Comparison of ENCODE assay signal across 11 mouse cellular contexts in the genomic region with DNA sequence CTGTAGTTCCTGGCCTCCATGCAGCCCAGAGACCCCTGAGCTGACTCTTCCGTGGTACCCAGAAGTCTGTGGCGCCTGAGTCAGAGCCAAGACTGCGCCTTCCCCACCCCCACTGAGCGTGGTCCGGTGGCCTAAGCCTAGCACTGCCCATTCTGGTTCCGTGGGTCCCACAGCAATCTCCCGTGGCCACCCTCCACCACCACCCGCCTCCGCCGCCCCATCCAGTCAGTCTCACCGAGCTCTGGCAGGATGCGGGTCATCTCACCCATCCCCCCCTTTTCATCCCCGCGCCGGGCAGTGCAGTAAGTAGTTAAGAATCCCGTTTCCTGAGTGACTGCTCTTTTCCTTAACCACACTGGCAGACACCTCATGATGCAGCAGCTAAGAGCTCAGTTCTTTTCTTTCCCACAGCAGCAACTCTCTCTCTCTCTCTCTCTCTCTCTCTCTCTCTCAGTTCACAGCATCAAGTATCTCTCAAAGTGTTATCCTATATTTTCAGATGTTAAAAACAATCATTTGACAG. TPM values are rescaled to one million over a fixed set of nuclear protein-coding genes. Genes with fewer than 3 reads are reported as not detected.
DNase-seq lines count a peak whose midpoint lies in the region; ATAC-seq and TF ChIP-seq lines count a peak whose summit lies in the region.
"Had no signal": no experiment of that assay in that cellular context is flagged by ENCODE, and none has a peak within 500 bp of the region (broad histone marks: within the 10 kb centered on the region; RNA-seq: fewer than 3 reads in every experiment).

No protein-coding gene starts in this region.

- intact Hi-C loops in gastrocnemius, postnatal 14 days (cut with DNase I; ENCODE audit: low total_unique reads): no loop called here
- intact Hi-C loops in gastrocnemius, adult 2 months (cut with DNase I): no loop called here
- intact Hi-C loops in left cerebral cortex, postnatal 25 days (cut with DNase I): no loop called here

- H3K4me2 ChIP-seq in limb, embryonic 12.5 days: no peak overlapping the region
- H3K4me2 ChIP-seq in liver, embryonic 16.5 days (ENCODE audit: low read depth, low read length): no peak overlapping the region; the same call in 1 of the 2 replicates
- H3K4me2 ChIP-seq: forebrain, embryonic 12.5 days had no signal

- no peak overlapping the region for H3K27ac ChIP-seq in gastrocnemius, adult 2 months
- H3K27ac ChIP-seq in limb, embryonic 12.5 days: 0 out of 2 replicates have a peak overlapping the region, but pooled peaks have one; percentile 8
- no peak overlapping the region for H3K27ac ChIP-seq in limb, embryonic 10.5 days
- peak overlapping the region; percentile 32; the same call in 1 of the 2 replicates for H3K27ac ChIP-seq in liver, embryonic 16.5 days (ENCODE audit: low read length)
- H3K27ac ChIP-seq: forebrain, embryonic 12.5 days had no signal

- no peak for TF ChIP-seq CTCF in gastrocnemius, adult 2 months (IDR thresholded peaks at IDR 0.05)

- ATAC-seq in limb, embryonic 12.5 days (ENCODE audit: insufficient number of reproducible peaks, insufficient read depth, low FRiP score, low TSS enrichment, low read depth): peak; percentile 66; the same call in 1 of the 2 replicates
- ATAC-seq in liver, embryonic 16.5 days (ENCODE audit: low read depth): no peak
- no peak for ATAC-seq in CD4-positive, CD25-positive, alpha-beta regulatory T cell, adult 4 months

- peak; percentile 12 for DNase-seq in gastrocnemius, postnatal 14 days
- no peak for DNase-seq in gastrocnemius, adult 2 months
- DNase-seq in limb, embryonic 10.5 days (ENCODE audit: low spot score): no peak
- peak; percentile 44 for DNase-seq in R1 (ENCODE audit: low read depth, low spot score)
- DNase-seq in left cerebral cortex, postnatal 25 days (ENCODE audit: low spot score in 2 of 2): no peak
- DNase-seq: kidney, adult 11 months; lung, adult 2 months had no signal

- H3K36me3 ChIP-seq in limb, embryonic 12.5 days: no peaks in the 10 kb centered on the region
- peaks cover 31% of the 10 kb centered on the region for H3K36me3 ChIP-seq in limb, embryonic 10.5 days
- no peaks in the 10 kb centered on the region; the same call in 1 of the 2 replicates for H3K36me3 ChIP-seq in liver, embryonic 16.5 days (ENCODE audit: control insufficient read depth, insufficient read depth)

- peaks cover 11% of the 10 kb centered on the region for H3K4me1 ChIP-seq in limb, embryonic 12.5 days (replicated peaks)
- H3K4me1 ChIP-seq in limb, embryonic 10.5 days: peaks cover 5% of the 10 kb centered on the region
- peaks cover 33% of the 10 kb centered on the region for H3K4me1 ChIP-seq in liver, embryonic 16.5 days (ENCODE audit: control insufficient read depth, low read depth, low read length)
- H3K4me1 ChIP-seq: forebrain, embryonic 12.5 days had no signal

- no peaks in the 10 kb centered on the region for H3K9me3 ChIP-seq in limb, embryonic 12.5 days
- H3K9me3 ChIP-seq in limb, embryonic 10.5 days (replicated peaks): no peaks in the 10 kb centered on the region
- peaks cover 5% of the 10 kb centered on the region for H3K9me3 ChIP-seq in liver, embryonic 16.5 days (replicated peaks; ENCODE audit: control insufficient read depth, low read length)
- H3K9me3 ChIP-seq: forebrain, embryonic 12.5 days had no signal

- H3K9ac ChIP-seq in limb, embryonic 12.5 days (replicated peaks): no peak overlapping the region
- H3K9ac ChIP-seq in liver, embryonic 16.5 days (ENCODE audit: low read depth, low read length): no peak overlapping the region
- H3K9ac ChIP-seq: forebrain, embryonic 12.5 days had no signal

- WGBS in limb, embryonic 12.5 days: 74% methylated on average over 16 of the region's 16 CpGs
- 73% methylated on average over 16 of the region's 16 CpGs for WGBS in limb, embryonic 10.5 days
- 47% methylated on average over 16 of the region's 16 CpGs for WGBS in liver, embryonic 16.5 days (ENCODE audit: insufficient replicate concordance)

- no peaks in the 10 kb centered on the region for H3K27me3 ChIP-seq in limb, embryonic 12.5 days
- no peaks in the 10 kb centered on the region for H3K27me3 ChIP-seq in limb, embryonic 10.5 days (ENCODE audit: low read depth, poor library complexity, severe bottlenecking)
- H3K27me3 ChIP-seq in liver, embryonic 16.5 days (ENCODE audit: control insufficient read depth, insufficient read depth, low read depth, low read length): no peaks in the 10 kb centered on the region
- H3K27me3 ChIP-seq: forebrain, embryonic 12.5 days had no signal

- H3K4me3 ChIP-seq in gastrocnemius, adult 2 months: no peak overlapping the region
- no peak overlapping the region for H3K4me3 ChIP-seq in limb, embryonic 12.5 days (replicated peaks)
- no peak overlapping the region for H3K4me3 ChIP-seq in limb, embryonic 10.5 days
- no peak overlapping the region for H3K4me3 ChIP-seq in liver, embryonic 16.5 days (ENCODE audit: low read depth, low read length)
- H3K4me3 ChIP-seq: forebrain, embryonic 12.5 days had no signal

RNA-seq across cellular contexts. Expression of a gene that starts 22.6 kb away (rescaled TPM):
- 10 to 100 TPM; 52.2 to 60.6 TPM for total RNA-seq in gastrocnemius, postnatal 14 days (2021)
- total RNA-seq in gastrocnemius, adult 2 months (2021): 10 to 100 TPM; 43.7 to 55.6 TPM
- polyA plus RNA-seq in limb, embryonic 12.5 days (2016; fragmentation: Nextera tagmentation; extraction: Ambion mirVana): 77.7 and 80.1 TPM in 2 replicates
- 94.8 and 96.7 TPM in 2 replicates for polyA plus RNA-seq in limb, embryonic 10.5 days (2016; fragmentation: Nextera tagmentation; extraction: Ambion mirVana)
- 82.5 and 86.5 TPM in 2 replicates for polyA plus RNA-seq in liver, embryonic 16.5 days (2015; fragmentation: Nextera tagmentation; extraction: Ambion mirVana)
- 10 to 100 TPM; 43.1 to 49.7 TPM for total RNA-seq in left cerebral cortex, postnatal 25 days (2021)
- 10 to 100 TPM; 37.0 to 47.0 TPM for polyA plus RNA-seq in CD4-positive, CD25-positive, alpha-beta regulatory T cell, adult 4 months (2017; shearing (Covaris generic))

RNA-seq across cellular contexts. Expression of a gene that starts 51.0 kb away (rescaled TPM):
- 10 to 100 TPM; 61.1 to 68.6 TPM for total RNA-seq in gastrocnemius, postnatal 14 days (2021)
- total RNA-seq in gastrocnemius, adult 2 months (2021): 10 to 100 TPM; 45.2 to 57.6 TPM
- 274 and 295 TPM in 2 replicates for polyA plus RNA-seq in limb, embryonic 12.5 days (2016; fragmentation: Nextera tagmentation; extraction: Ambion mirVana)
- polyA plus RNA-seq in limb, embryonic 10.5 days (2016; fragmentation: Nextera tagmentation; extraction: Ambion mirVana): 262 and 302 TPM in 2 replicates
- polyA plus RNA-seq in liver, embryonic 16.5 days (2015; fragmentation: Nextera tagmentation; extraction: Ambion mirVana): 91.7 and 107 TPM in 2 replicates
- total RNA-seq in left cerebral cortex, postnatal 25 days (2021): 10 to 100 TPM; 43.9 to 50.5 TPM
- 100 to 1,000 TPM; 134 to 146 TPM for polyA plus RNA-seq in CD4-positive, CD25-positive, alpha-beta regulatory T cell, adult 4 months (2017; shearing (Covaris generic))

Comparison
In these comparisons a context has a peak if more than half of its experiments do, and no peak if none do; other contexts are left out.
1. DNase-seq: peak in gastrocnemius, postnatal 14 days (single experiment) and R1 (single experiment); none in gastrocnemius, adult 2 months (single experiment), limb, embryonic 10.5 days (single experiment) and left cerebral cortex, postnatal 25 days (0 of 2).
2. H3K27ac ChIP-seq: peak in limb, embryonic 12.5 days (single experiment) and liver, embryonic 16.5 days (single experiment); none in gastrocnemius, adult 2 months (single experiment) and limb, embryonic 10.5 days (single experiment).